Mouse (Mus musculus) lung, adult 2 months (tissue): ENCODE data around the gene Fmo1. TPM values are rescaled to one million over a fixed set of nuclear protein-coding genes. Genes with fewer than 3 reads are reported as not detected.

Source experiments
- DNase-seq: peaks from one replicate; pipeline ENCODE4 v3.0.0; 2022
- H3K4me1 ChIP-seq: fragments of 200-500 bp; 2 replicates; pipeline ENCODE4 v1.6.1; 2011; ENCODE audit warnings: low read length; ENCODE audit not compliant: control insufficient read depth, insufficient read depth
- H3K4me3 ChIP-seq: fragments of 200-500 bp; replicated peaks from 2 replicates; pipeline ENCODE3; 2011; ENCODE audit warnings: low read depth, mild to moderate bottlenecking, control low read depth, low read length; ENCODE audit errors: extremely low read depth
- CTCF ChIP-seq: fragments of 200-500 bp; IDR thresholded peaks from 2 replicates; pipeline ENCODE4 v1.5.1; 2011; ENCODE audit warnings: mild to moderate bottlenecking, low read length, control low read depth; ENCODE audit not compliant: insufficient read depth
- POLR2A ChIP-seq: fragments of 200-500 bp; IDR thresholded peaks from 2 replicates; pipeline ENCODE4 v1.6.1; 2011; ENCODE audit warnings: low read depth, mild to moderate bottlenecking, control low read depth, low read length, borderline replicate concordance; ENCODE audit errors: extremely low read depth
- WGBS: fragments of 180-500 bp; shearing (Covaris S2); methylation state at CpG from one replicate; pipeline ENCODE4 v1.1.7; 2018; 5-methylcytosine and 5-hydroxymethylcytosine counted together
- polyA plus RNA-seq: library from polyadenylated mRNA; depleted of rRNA; stranded (reverse); fragments of >200 nt; gene quantifications from 2 replicates; pipeline ENCODE4 v1.2.3, GENCODE M21; 2012; rRNA removed

The Fmo1 gene
- polyA plus RNA-seq, result 173 and 219 TPM in 2 replicates

GRCm38 (mm10) chr1:162866280-162866681 is at the start of gene Fmo1:
Fmo1 (minus strand) TSS chr1:162866610.
- Histone ChIP-seq H3K4me1 (peaks cover 10% of the 10 kb centered on the region), H3K4me3 (peak within 1 kb of the TSS; percentile 78)
- 38% methylated on average over 7 of the region's 7 CpGs for WGBS
- peak; percentile 53; the same call in 1 of the 2 replicates for TF ChIP-seq POLR2A
- no peak for TF ChIP-seq CTCF
- no peak for DNase-seq

GRCm38 (mm10) chr1:162914932-162915556 is 48.6 kb upstream of the Fmo1 start:
- TF ChIP-seq CTCF, result no peak
- 78% methylated on average over 4 of the region's 4 CpGs for WGBS
- Histone ChIP-seq H3K4me1 (no peaks in the 10 kb centered on the region), H3K4me3 (no peak overlapping the region)
- DNase-seq, result no peak

- Histone ChIP-seq H3K4me3 (no peak overlapping the region), H3K4me1 (no peaks in the 10 kb centered on the region)
- no peak for DNase-seq
- TF ChIP-seq CTCF (no peak), POLR2A (no peak)
Observed at GRCm38 (mm10) chr1:162912085-162912484, 45.7 kb upstream of the Fmo1 start.

- TF ChIP-seq POLR2A, result no peak
- TF ChIP-seq CTCF, result no peak
- H3K4me3 ChIP-seq, result no peak overlapping the region
- no peak for DNase-seq
- WGBS, result 83% methylated on average over 4 of the region's 4 CpGs
- H3K4me1 ChIP-seq, result 0 out of 2 replicates have a peak, but pooled peaks cover 2% of the 10 kb centered on the region
Observed at GRCm38 (mm10) chr1:162901879-162902278, 35.5 kb upstream of the Fmo1 start.

- peaks cover 13% of the 10 kb centered on the region for H3K4me1 ChIP-seq
- peak within 1 kb of the TSS; percentile 75 for H3K4me3 ChIP-seq
- 28% methylated on average over 14 of the region's 14 CpGs for WGBS
- TF ChIP-seq CTCF (no peak), POLR2A (peak; percentile 64; the same call in 1 of the 2 replicates)
- DNase-seq, result peak; percentile 57
Observed at GRCm38 (mm10) chr1:162897838-162898811, 31.7 kb upstream of the Fmo1 start, which contains the start of gene Fmo2. Fmo2 (minus strand) TSS chr1:162898726.

- TF ChIP-seq CTCF, result peak; percentile 64
- no peak for TF ChIP-seq POLR2A
- peak; percentile 77 for DNase-seq
- H3K4me3 ChIP-seq, result peak overlapping the region; percentile 39
- WGBS, result 20% methylated on average over 6 of the region's 6 CpGs
- peaks cover 26% of the 10 kb centered on the region for H3K4me1 ChIP-seq
Observed at GRCm38 (mm10) chr1:162895900-162896299, 29.5 kb upstream of the Fmo1 start.

GRCm38 (mm10) chr1:162893014-162893413 is 26.6 kb upstream of the Fmo1 start:
- Histone ChIP-seq H3K4me1 (peaks cover 36% of the 10 kb centered on the region), H3K4me3 (no peak overlapping the region)
- no peak for TF ChIP-seq CTCF
- TF ChIP-seq POLR2A, result no peak
- no peak for DNase-seq
- 55% methylated on average over 6 of the region's 6 CpGs for WGBS

GRCm38 (mm10) chr1:162891980-162892451 is 25.6 kb upstream of the Fmo1 start:
- DNase-seq, result no peak
- 9% methylated on average over 6 of the region's 6 CpGs for WGBS
- Histone ChIP-seq H3K4me3 (peak overlapping the region; percentile 38), H3K4me1 (peaks cover 39% of the 10 kb centered on the region)
- TF ChIP-seq POLR2A (no peak), CTCF (no peak)

GRCm38 (mm10) chr1:162888646-162889045 is 22.2 kb upstream of the Fmo1 start:
- H3K4me3 ChIP-seq, result no peak overlapping the region
- no peak for TF ChIP-seq CTCF
- TF ChIP-seq POLR2A, result no peak
- 56% methylated on average over 12 of the region's 12 CpGs for WGBS
- peaks cover 32% of the 10 kb centered on the region for H3K4me1 ChIP-seq
- DNase-seq, result no peak
